Mouse (Mus musculus): ENCODE measurements around the gene Oxct2a. TPM values are rescaled to one million over a fixed set of nuclear protein-coding genes. Genes with fewer than 3 reads are reported as not detected.
"Not testable (repeated sequence)": the region's sequence is repeated elsewhere in the genome, so short reads cannot be mapped to it uniquely, and the experiment has no call there.

Gene Oxct2a
- polyA plus RNA-seq, 1 experiment from 2014 or later, result 0.15 TPM

DNA sequence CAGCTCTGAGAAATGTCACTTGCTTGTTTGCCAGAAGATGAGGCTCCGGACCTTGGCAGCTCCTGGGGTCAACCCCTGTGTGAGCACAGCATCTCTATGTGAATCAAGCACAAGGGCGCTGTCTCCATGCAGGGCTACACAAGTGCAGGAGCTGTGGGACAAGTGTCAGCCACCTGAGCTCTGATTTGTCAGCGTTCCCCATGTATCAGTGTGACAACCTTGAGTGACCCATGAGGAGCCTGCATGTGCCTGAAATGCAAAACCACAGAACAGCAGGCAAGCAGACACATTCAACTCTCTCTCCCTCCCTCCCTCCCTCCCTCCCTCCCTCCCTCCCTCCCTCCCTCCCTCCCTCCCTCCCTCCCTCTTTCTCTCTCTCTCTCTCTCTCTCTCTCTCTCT lies 4.2 kb upstream of the Oxct2a start:
- ATAC-seq (ENCODE audit: low FRiP score), result no peak
- H3K9ac ChIP-seq, result no peak overlapping the region
- H3K9me3 ChIP-seq (ENCODE audit: control insufficient read depth, low read length), result no peaks in the 10 kb centered on the region
- H3K27ac ChIP-seq, result no peak overlapping the region
- DNase-seq (ENCODE audit: low spot score), result no peak
- no peaks in the 10 kb centered on the region for H3K4me1 ChIP-seq (replicated peaks; ENCODE audit: control insufficient read depth, insufficient read depth, low read length)
- H3K4me2 ChIP-seq (replicated peaks), result no peak overlapping the region
- H3K27me3 ChIP-seq (ENCODE audit: control insufficient read depth, insufficient read depth, low read length), result peaks cover 7% of the 10 kb centered on the region; the same call in 1 of the 2 replicates
- 61% methylated on average over 3 of the region's 3 CpGs for WGBS
- no peak overlapping the region for H3K4me3 ChIP-seq (replicated peaks; ENCODE audit: low read length)
- H3K36me3 ChIP-seq (replicated peaks; ENCODE audit: control insufficient read depth, insufficient read depth), result no peaks in the 10 kb centered on the region

DNA sequence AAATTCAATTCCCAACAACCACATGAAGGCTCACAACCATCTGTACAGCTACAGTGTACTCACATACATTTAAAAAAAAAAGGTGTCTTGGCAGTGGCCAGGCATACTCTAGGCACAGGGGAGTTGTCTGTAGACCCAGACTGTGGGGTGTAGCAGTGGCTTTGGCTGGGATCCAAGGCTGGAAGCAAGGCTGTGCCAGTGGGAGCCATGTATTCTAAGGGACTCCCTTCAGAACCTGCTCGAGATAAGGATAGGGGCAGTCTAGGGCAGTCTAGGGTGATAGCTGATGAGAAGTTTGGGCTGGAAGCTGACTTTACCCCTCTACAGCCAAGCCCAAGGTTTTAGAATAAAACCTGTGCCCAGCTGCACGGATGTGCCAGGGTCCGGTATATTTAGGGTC lies 2.7 kb upstream of the Oxct2a start:
- ATAC-seq (ENCODE audit: low FRiP score) (no peak), DNase-seq (ENCODE audit: low spot score) (no peak)
- Histone ChIP-seq H3K4me1 (replicated peaks; ENCODE audit: control insufficient read depth, insufficient read depth, low read length) (no peaks in the 10 kb centered on the region), H3K4me3 (replicated peaks; ENCODE audit: low read length) (no peak overlapping the region), H3K27me3 (ENCODE audit: control insufficient read depth, insufficient read depth, low read length) (peaks cover 14% of the 10 kb centered on the region; the same call in 1 of the 2 replicates), H3K36me3 (replicated peaks; ENCODE audit: control insufficient read depth, insufficient read depth) (no peaks in the 10 kb centered on the region), H3K4me2 (replicated peaks) (no peak overlapping the region), H3K9me3 (ENCODE audit: control insufficient read depth, low read length) (no peaks in the 10 kb centered on the region), H3K9ac (no peak overlapping the region), H3K27ac (no peak overlapping the region)
- WGBS, result 75% methylated on average over 3 of the region's 3 CpGs

DNA sequence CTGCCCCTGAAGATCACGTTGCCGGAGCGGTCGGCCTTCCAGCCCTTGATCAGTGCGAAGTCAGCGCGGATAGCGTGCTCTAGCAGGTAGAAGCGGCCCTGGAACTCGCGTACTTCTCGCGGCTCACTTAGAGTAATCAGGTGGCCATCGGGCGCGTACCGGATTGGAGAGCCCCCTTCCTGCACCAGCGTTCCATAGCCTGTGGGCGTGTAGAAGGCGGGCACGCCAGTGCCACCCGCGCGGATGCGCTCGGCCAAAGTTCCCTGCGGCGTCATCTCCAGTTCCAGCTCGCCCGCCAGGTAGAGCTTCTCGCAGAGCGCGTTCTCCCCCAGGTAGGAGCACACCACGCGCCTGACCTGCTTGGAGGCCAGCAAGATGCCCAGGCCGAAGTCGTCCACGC lies 524 bp downstream of the Oxct2a start:
- H3K9ac ChIP-seq; H3K4me1 ChIP-seq (replicated peaks; ENCODE audit: control insufficient read depth, insufficient read depth, low read length); H3K36me3 ChIP-seq (replicated peaks; ENCODE audit: control insufficient read depth, insufficient read depth); ATAC-seq (ENCODE audit: low FRiP score); H3K27ac ChIP-seq; DNase-seq (ENCODE audit: low spot score); H3K9me3 ChIP-seq (ENCODE audit: control insufficient read depth, low read length): not testable (repeated sequence)
- peak overlapping the region; percentile 43 for H3K4me2 ChIP-seq (replicated peaks)
- peak overlapping the region; percentile 14; the same call in 1 of the 2 replicates for H3K4me3 ChIP-seq (replicated peaks; ENCODE audit: low read length)
- WGBS, result 18% methylated on average over 28 of the region's 38 CpGs
- peaks cover 14% of the 10 kb centered on the region; the same call in 1 of the 2 replicates for H3K27me3 ChIP-seq (ENCODE audit: control insufficient read depth, insufficient read depth, low read length)

- ATAC-seq (ENCODE audit: low FRiP score), result no peak
- no peaks in the 10 kb centered on the region for H3K27me3 ChIP-seq (ENCODE audit: control insufficient read depth, insufficient read depth, low read length)
- WGBS, result 89% methylated on average over 3 of the region's 3 CpGs
Observed at GRCm38 (mm10) chr4:123314497-123314896, 8.9 kb downstream of the Oxct2a start.

GRCm38 (mm10) chr4:123313010-123313409 lies 10.4 kb downstream of the Oxct2a start:
- ATAC-seq (ENCODE audit: low FRiP score), result no peak

More at GRCm38 (mm10) chr4:123314497-123314896, 8.9 kb downstream of the Oxct2a start:
- Histone ChIP-seq H3K9ac (no peak overlapping the region), H3K4me1 (replicated peaks; ENCODE audit: control insufficient read depth, insufficient read depth, low read length) (no peaks in the 10 kb centered on the region), H3K4me2 (replicated peaks) (no peak overlapping the region), H3K36me3 (replicated peaks; ENCODE audit: control insufficient read depth, insufficient read depth) (no peaks in the 10 kb centered on the region), H3K27ac (no peak overlapping the region), H3K9me3 (ENCODE audit: control insufficient read depth, low read length) (no peaks in the 10 kb centered on the region), H3K4me3 (replicated peaks; ENCODE audit: low read length) (no peak overlapping the region)
- DNase-seq (ENCODE audit: low spot score), result no peak

GRCm38 (mm10) chr4:123311845-123312244 lies 11.6 kb downstream of the Oxct2a start:
- DNase-seq (ENCODE audit: low spot score) (no peak), ATAC-seq (ENCODE audit: low FRiP score) (no peak)
- Histone ChIP-seq H3K4me1 (replicated peaks; ENCODE audit: control insufficient read depth, insufficient read depth, low read length) (no peaks in the 10 kb centered on the region), H3K27ac (no peak overlapping the region), H3K9ac (no peak overlapping the region), H3K9me3 (ENCODE audit: control insufficient read depth, low read length) (no peaks in the 10 kb centered on the region), H3K4me3 (replicated peaks; ENCODE audit: low read length) (no peak overlapping the region), H3K4me2 (replicated peaks) (no peak overlapping the region), H3K36me3 (replicated peaks; ENCODE audit: control insufficient read depth, insufficient read depth) (no peaks in the 10 kb centered on the region), H3K27me3 (ENCODE audit: control insufficient read depth, insufficient read depth, low read length) (no peaks in the 10 kb centered on the region)
- 87% methylated on average over 7 of the region's 7 CpGs for WGBS

More at GRCm38 (mm10) chr4:123313010-123313409, 10.4 kb downstream of the Oxct2a start:
- Histone ChIP-seq H3K4me2 (replicated peaks) (no peak overlapping the region), H3K27ac (no peak overlapping the region), H3K36me3 (replicated peaks; ENCODE audit: control insufficient read depth, insufficient read depth) (no peaks in the 10 kb centered on the region), H3K9me3 (ENCODE audit: control insufficient read depth, low read length) (no peaks in the 10 kb centered on the region), H3K4me1 (replicated peaks; ENCODE audit: control insufficient read depth, insufficient read depth, low read length) (no peaks in the 10 kb centered on the region), H3K27me3 (ENCODE audit: control insufficient read depth, insufficient read depth, low read length) (no peaks in the 10 kb centered on the region), H3K9ac (no peak overlapping the region), H3K4me3 (replicated peaks; ENCODE audit: low read length) (no peak overlapping the region)
- no peak for DNase-seq (ENCODE audit: low spot score)
- 85% methylated on average over 6 of the region's 6 CpGs for WGBS

DNA sequence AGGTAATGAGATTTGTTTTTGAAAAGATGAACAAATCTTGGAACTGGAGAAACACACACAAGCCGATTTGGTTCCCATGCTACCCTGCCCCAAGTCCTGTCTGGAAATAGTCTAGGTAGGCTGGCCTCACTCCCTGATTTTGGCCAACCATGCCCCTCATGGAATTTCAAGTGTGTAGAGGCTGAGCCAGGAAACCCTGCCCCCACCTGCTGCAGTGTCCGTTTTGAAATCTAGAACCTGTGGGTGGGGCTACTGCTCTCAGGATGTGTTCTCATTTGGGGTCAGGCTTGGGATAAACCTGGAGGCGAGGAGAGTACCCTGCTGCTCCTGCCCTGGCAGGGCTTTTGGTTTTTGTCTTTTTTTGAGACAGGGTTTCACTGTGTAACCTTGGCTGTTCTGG lies 15.1 kb downstream of the Oxct2a start:
- Histone ChIP-seq H3K9me3 (ENCODE audit: control insufficient read depth, low read length) (no peaks in the 10 kb centered on the region), H3K4me1 (replicated peaks; ENCODE audit: control insufficient read depth, insufficient read depth, low read length) (no peaks in the 10 kb centered on the region), H3K27ac (no peak overlapping the region), H3K27me3 (ENCODE audit: control insufficient read depth, insufficient read depth, low read length) (no peaks in the 10 kb centered on the region), H3K36me3 (replicated peaks; ENCODE audit: control insufficient read depth, insufficient read depth) (peaks cover 5% of the 10 kb centered on the region; the same call in 1 of the 2 replicates), H3K9ac (no peak overlapping the region), H3K4me2 (replicated peaks) (no peak overlapping the region), H3K4me3 (replicated peaks; ENCODE audit: low read length) (no peak overlapping the region)
- DNase-seq (ENCODE audit: low spot score), result no peak
- 62% methylated on average over 3 of the region's 3 CpGs for WGBS
- ATAC-seq (ENCODE audit: low FRiP score), result no peak

GRCm38 (mm10) chr4:123306999-123307398 lies 16.4 kb downstream of the Oxct2a start:
- 92% methylated on average over 10 of the region's 10 CpGs for WGBS
- Histone ChIP-seq H3K36me3 (replicated peaks; ENCODE audit: control insufficient read depth, insufficient read depth) (peaks cover 12% of the 10 kb centered on the region), H3K9me3 (ENCODE audit: control insufficient read depth, low read length) (no peaks in the 10 kb centered on the region), H3K27me3 (ENCODE audit: control insufficient read depth, insufficient read depth, low read length) (no peaks in the 10 kb centered on the region), H3K4me3 (replicated peaks; ENCODE audit: low read length) (no peak overlapping the region), H3K27ac (no peak overlapping the region), H3K9ac (no peak overlapping the region), H3K4me1 (replicated peaks; ENCODE audit: control insufficient read depth, insufficient read depth, low read length) (no peaks in the 10 kb centered on the region), H3K4me2 (replicated peaks) (no peak overlapping the region)
- ATAC-seq (ENCODE audit: low FRiP score) (no peak), DNase-seq (ENCODE audit: low spot score) (no peak)

DNA sequence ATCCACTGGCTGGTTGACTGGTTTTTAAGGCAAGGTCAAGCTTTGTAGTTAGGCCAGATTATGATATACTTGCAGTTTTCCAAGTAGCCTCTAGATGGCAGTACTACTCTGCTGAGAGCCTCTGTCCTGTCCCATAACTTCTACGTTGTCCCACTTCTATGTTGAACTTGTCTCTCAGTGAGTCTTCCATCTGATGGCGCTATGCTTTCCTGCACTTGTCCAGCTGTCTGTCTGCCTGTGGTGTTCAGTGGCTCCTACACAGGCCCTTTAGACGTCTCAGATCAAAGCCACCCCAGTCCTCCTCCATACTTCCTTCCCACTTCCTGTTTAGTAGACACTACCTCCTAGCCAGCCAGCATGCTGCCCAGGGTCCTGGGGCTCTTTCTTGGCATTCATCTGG lies 17.6 kb downstream of the Oxct2a start:
- Histone ChIP-seq H3K27me3 (ENCODE audit: control insufficient read depth, insufficient read depth, low read length) (no peaks in the 10 kb centered on the region), H3K4me3 (replicated peaks; ENCODE audit: low read length) (no peak overlapping the region), H3K36me3 (replicated peaks; ENCODE audit: control insufficient read depth, insufficient read depth) (peaks cover 20% of the 10 kb centered on the region), H3K9me3 (ENCODE audit: control insufficient read depth, low read length) (no peaks in the 10 kb centered on the region), H3K4me2 (replicated peaks) (no peak overlapping the region), H3K27ac (no peak overlapping the region), H3K4me1 (replicated peaks; ENCODE audit: control insufficient read depth, insufficient read depth, low read length) (no peaks in the 10 kb centered on the region), H3K9ac (no peak overlapping the region)
- ATAC-seq (ENCODE audit: low FRiP score) (peak; percentile 37; the same call in 1 of the 2 replicates), DNase-seq (ENCODE audit: low spot score) (peak; percentile 73)
- WGBS, result 42% methylated on average over 3 of the region's 3 CpGs

All from hindbrain, embryonic 14.5 days (tissue).